Mouse (Mus musculus): ENCODE measurements around the gene Fbxw9. TPM values are rescaled to one million over a fixed set of nuclear protein-coding genes. Genes with fewer than 3 reads are reported as not detected.
"Not testable (repeated sequence)": the region's sequence is repeated elsewhere in the genome, so short reads cannot be mapped to it uniquely, and the experiment has no call there.

Fbxw9 gene
- polyA plus RNA-seq, 1 experiment: 4.1 TPM

- Histone ChIP-seq H3K27ac (replicated peaks; ENCODE audit: low read depth, low read length) (no peak within 1 kb of the TSS), H3K4me3 (ENCODE audit: insufficient read depth, low read depth, low read length) (no peak within 1 kb of the TSS), H3K4me1 (ENCODE audit: control insufficient read depth, insufficient read depth, insufficient read length, low read length) (peaks cover 2% of the 10 kb centered on the region; the same call in 1 of the 2 replicates)
Measured at GRCm38 (mm10) chr8:85067982-85068381, 8.1 kb downstream of the Fbxw9 start, which contains the start of gene Gm5741. Gene Gm5741 (minus strand): TSS chr8:85067982.

DNA sequence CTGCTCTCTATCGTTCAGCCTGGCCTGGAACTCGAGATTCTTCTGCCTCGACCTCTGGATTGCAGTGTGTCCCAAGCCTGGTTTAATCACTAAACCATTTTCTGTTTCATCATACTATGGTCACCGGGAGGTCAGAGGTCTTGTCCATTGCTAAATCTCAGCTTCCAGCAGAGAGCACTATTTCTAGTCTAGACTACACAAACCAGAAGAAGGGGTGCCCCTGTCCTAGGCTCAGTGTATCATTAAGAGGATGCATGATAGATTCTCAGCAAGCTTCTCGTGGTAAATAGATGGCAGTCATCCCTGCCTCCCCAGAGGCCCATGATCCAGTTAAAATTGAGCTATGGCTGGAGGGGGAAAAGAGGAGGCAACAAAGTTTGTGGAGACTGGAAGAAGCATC is 11.2 kb downstream of the Fbxw9 start:
- Histone ChIP-seq H3K27ac (replicated peaks; ENCODE audit: low read depth, low read length) (peak overlapping the region; percentile 56; the same call in 1 of the 2 replicates), H3K4me3 (ENCODE audit: insufficient read depth, low read depth, low read length) (peak overlapping the region; percentile 95), H3K4me1 (ENCODE audit: control insufficient read depth, insufficient read depth, insufficient read length, low read length) (peaks cover 2% of the 10 kb centered on the region; the same call in 1 of the 2 replicates)

DNA sequence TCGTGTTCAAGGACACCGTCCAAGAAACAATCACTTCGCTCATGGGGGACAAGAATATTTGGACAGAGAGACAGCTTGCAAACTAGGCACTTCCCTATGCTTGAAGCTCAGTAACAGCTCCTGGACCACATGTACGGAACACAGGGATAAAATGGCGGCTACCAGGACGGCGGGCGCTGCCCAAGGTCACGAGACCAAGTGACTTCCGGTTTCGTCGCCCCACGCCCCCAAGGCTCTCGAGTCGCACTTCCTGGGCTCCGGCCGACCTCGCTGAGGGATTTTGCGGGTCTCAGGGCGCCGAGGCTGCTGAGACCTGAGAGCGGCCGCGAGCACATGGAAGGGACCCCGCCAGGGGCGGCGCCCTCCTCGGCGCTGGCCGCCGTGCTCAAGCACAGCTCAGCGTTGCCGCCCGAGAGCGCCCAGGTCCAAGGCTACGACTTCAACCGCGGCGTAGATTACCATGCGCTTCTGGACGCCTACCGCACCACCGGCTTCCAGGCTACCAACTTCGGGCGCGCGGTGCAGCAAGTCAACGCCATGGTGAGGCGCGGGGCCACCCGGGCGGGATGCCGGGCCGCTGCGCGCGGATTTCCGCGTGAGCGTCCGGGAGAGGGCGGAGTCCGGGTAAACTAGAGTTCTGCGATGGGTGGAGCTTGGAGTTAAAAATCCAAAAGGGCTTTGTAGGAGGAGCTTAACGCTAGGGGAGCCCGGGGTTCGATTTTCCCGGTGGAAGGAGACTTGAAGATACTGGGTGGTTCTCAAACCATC is 11.8 kb downstream of the Fbxw9 start, which contains the start of gene Dhps:
Dhps (plus strand) TSS at position 244 of the 768 bp plus-strand sequence.
- H3K4me3 ChIP-seq (ENCODE audit: insufficient read depth, low read depth, low read length): peak within 1 kb of the TSS; percentile 95
- H3K27ac ChIP-seq (replicated peaks; ENCODE audit: low read depth, low read length): peak within 1 kb of the TSS; percentile 93

DNA sequence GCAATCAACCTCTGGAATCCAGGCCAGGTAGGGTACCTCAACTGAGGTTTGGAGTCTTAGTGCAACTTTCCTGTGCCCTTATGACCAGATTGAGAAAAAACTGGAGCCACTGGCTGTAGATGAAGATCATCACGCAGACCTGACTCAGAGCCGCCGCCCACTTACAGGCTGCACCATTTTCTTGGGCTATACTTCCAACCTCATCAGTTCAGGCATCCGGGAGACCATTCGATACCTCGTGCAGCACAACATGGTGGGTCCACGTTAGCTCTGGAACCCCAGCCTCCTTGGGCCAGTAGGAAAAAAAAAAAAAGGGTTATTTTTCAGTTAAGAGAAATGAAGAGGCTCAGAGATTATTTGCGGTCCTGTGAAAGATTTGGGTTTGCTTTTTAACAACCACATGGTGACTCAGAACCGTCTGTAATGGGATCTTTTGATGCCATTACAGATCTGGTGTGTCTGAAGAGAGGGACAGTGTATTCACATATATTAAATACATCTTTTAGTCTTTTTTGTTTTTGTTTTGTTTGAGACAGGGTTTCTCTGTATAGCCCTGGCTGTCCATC is 12.6 kb downstream of the Fbxw9 start:
- peaks cover 2% of the 10 kb centered on the region; the same call in 1 of the 2 replicates for H3K4me1 ChIP-seq (ENCODE audit: control insufficient read depth, insufficient read depth, insufficient read length, low read length)
- H3K4me3 ChIP-seq (ENCODE audit: insufficient read depth, low read depth, low read length): peak overlapping the region; percentile 95

More for the DNA sequence above, 11.8 kb downstream of the Fbxw9 start, which contains the start of gene Dhps:
- H3K4me1 ChIP-seq (ENCODE audit: control insufficient read depth, insufficient read depth, insufficient read length, low read length): peaks cover 2% of the 10 kb centered on the region; the same call in 1 of the 2 replicates

GRCm38 (mm10) chr8:85073041-85073612 is 13.3 kb downstream of the Fbxw9 start:
- Histone ChIP-seq H3K4me1 (ENCODE audit: control insufficient read depth, insufficient read depth, insufficient read length, low read length) (peaks cover 2% of the 10 kb centered on the region; the same call in 1 of the 2 replicates), H3K4me3 (ENCODE audit: insufficient read depth, low read depth, low read length) (no peak overlapping the region), H3K27ac (replicated peaks; ENCODE audit: low read depth, low read length) (no peak overlapping the region)

More for the DNA sequence above, 12.6 kb downstream of the Fbxw9 start:
- H3K27ac ChIP-seq (replicated peaks; ENCODE audit: low read depth, low read length): peak overlapping the region; percentile 44; the same call in 1 of the 2 replicates

DNA sequence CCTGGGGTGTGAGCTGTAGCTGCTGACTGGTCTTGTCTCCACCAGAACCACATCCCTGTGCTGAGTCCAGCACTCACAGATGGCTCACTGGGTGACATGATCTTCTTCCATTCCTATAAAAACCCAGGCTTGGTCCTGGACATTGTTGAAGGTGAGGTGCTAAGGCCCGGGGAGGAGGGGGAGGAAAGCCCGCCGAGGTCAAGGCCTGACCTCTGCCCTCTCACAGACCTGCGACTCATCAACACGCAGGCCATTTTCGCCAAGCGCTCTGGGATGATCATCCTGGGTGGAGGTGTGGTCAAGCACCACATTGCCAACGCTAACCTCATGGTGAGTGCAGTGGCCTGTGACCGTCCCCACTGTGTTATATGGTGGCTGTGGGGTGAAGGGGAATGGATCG is 14.3 kb downstream of the Fbxw9 start:
- no peak overlapping the region for H3K4me3 ChIP-seq (ENCODE audit: insufficient read depth, low read depth, low read length)
- H3K4me1 ChIP-seq (ENCODE audit: control insufficient read depth, insufficient read depth, insufficient read length, low read length): peaks cover 2% of the 10 kb centered on the region; the same call in 1 of the 2 replicates
- no peak overlapping the region for H3K27ac ChIP-seq (replicated peaks; ENCODE audit: low read depth, low read length)

DNA sequence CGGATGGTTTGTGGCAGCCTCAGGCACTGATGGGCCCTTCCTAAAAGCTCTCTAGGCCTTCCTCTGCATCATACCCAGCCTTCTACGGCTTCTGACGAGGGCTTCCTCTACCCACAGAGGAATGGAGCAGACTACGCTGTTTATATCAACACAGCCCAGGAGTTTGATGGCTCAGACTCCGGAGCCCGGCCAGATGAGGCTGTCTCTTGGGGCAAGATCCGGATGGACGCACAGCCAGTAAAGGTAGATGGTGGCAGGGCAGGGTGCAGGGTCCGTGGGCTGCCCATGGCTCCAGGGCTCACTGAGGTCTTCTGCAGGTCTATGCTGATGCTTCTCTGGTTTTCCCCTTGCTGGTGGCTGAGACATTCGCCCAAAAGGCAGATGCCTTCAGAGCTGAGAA is 14.8 kb downstream of the Fbxw9 start:
- Histone ChIP-seq H3K27ac (replicated peaks; ENCODE audit: low read depth, low read length) (no peak overlapping the region), H3K4me1 (ENCODE audit: control insufficient read depth, insufficient read depth, insufficient read length, low read length) (peaks cover 2% of the 10 kb centered on the region; the same call in 1 of the 2 replicates), H3K4me3 (ENCODE audit: insufficient read depth, low read depth, low read length) (no peak overlapping the region)

GRCm38 (mm10) chr8:85076001-85076400 is 16.1 kb downstream of the Fbxw9 start:
- H3K27ac ChIP-seq (replicated peaks; ENCODE audit: low read depth, low read length): no peak overlapping the region
- 0 out of 2 replicates have a peak, but pooled peaks cover under 1% of the 10 kb centered on the region for H3K4me1 ChIP-seq (ENCODE audit: control insufficient read depth, insufficient read depth, insufficient read length, low read length)
- no peak overlapping the region for H3K4me3 ChIP-seq (ENCODE audit: insufficient read depth, low read depth, low read length)

DNA sequence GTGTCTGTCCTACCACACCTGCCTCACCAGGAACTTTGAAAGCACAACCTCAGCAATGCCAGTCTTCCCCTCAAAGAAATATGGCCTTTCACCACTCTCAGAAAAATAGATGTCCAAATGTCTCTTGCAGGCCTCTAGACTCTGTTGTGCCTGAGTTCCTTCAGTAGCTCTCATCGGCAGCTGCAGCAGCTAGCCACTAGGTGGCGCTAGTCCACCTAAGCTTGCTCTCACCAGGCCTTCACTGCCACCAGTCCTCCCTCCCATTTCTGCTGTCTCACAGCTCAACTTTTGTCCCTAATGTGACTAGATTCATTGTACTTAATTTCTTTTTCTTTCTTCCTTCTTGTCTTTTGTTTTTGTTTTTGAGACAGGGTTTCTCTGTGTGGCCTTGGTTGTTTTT is 17.1 kb downstream of the Fbxw9 start:
- H3K27ac ChIP-seq (replicated peaks; ENCODE audit: low read depth, low read length): no peak overlapping the region
- no peaks in the 10 kb centered on the region for H3K4me1 ChIP-seq (ENCODE audit: control insufficient read depth, insufficient read depth, insufficient read length, low read length)
- H3K4me3 ChIP-seq (ENCODE audit: insufficient read depth, low read depth, low read length): no peak overlapping the region

DNA sequence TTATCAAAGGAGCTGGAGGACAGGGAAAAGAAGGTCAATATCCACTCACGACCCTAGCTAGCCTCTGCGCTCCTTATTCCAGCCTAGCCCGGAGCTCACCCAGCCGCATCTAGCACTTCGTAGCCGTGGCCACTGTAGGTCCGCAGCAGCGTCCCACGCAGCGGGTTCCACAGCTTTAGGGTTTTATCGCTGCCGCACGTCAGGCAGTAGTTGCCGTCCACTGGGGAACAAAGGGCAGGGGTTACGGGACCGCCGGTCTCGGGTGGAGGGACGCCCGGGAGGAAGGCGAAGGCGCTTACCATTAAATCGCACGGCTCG is 20.3 kb downstream of the Fbxw9 start:
- no peaks in the 10 kb centered on the region for H3K4me1 ChIP-seq (ENCODE audit: control insufficient read depth, insufficient read depth, insufficient read length, low read length)
- peak overlapping the region; percentile 99 for H3K4me3 ChIP-seq (ENCODE audit: insufficient read depth, low read depth, low read length)
- H3K27ac ChIP-seq (replicated peaks; ENCODE audit: low read depth, low read length): peak overlapping the region; percentile 96

DNA sequence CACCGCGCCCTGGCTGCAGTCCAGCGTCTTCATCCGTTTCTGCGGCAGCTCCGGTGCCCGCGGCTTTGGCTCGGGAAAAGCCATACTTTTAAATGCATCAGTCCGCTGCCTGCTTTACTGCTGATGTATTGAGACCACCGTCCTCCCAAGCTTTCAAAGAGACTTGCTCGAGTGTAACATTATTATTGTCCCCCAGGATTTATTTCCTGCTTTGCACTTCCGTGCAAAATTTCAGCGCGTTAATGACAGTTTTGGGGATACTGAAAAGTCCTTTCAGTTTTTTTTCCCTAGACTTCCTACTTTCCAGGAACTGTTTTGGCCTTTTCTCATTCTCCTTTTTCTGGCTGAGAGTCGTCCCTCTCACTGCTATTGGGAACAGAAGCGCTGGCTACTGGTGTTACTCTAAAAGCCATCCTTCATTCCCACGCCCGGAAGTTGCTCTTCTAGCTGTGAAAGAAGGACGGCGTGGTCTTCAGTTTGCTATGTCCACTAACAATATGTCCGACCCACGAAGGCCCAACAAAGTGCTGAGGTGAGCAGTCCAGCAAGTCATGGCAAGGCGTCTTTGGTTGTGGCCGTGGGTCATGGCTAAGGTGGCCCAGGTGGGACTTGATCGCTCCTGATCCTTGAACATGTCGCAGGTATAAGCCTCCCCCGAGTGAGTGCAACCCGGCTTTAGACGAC is 20.8 kb downstream of the Fbxw9 start, which contains the start of gene Wdr83os:
Wdr83os (plus strand) TSS at position 209 of the 684 bp plus-strand sequence.
- H3K4me1 ChIP-seq (ENCODE audit: control insufficient read depth, insufficient read depth, insufficient read length, low read length): no peaks in the 10 kb centered on the region
- H3K27ac ChIP-seq (replicated peaks; ENCODE audit: low read depth, low read length): peak within 1 kb of the TSS; percentile 96
- peak within 1 kb of the TSS; percentile 99 for H3K4me3 ChIP-seq (ENCODE audit: insufficient read depth, low read depth, low read length)

DNA sequence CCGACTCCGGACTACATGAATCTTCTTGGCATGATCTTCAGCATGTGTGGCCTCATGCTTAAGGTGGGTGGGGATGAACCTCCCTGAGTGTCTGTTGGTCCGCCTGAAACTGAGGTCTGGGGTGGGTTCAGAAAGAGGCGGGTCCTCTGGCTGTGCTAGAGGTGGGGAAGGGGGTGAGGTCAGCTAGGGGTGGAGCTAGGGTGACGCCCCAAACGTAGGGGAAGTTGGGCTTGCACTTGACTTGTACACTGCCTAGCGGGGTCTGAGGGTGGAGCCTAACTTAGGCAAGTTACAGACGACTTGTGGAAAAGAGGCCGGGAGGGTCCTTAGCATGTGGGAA is 21.3 kb downstream of the Fbxw9 start, which contains the start of gene Wdr83:
Wdr83 (minus strand) TSS at position 91 of the 340 bp plus-strand sequence.
- peak within 1 kb of the TSS; percentile 99 for H3K4me3 ChIP-seq (ENCODE audit: insufficient read depth, low read depth, low read length)
- peak within 1 kb of the TSS; percentile 96 for H3K27ac ChIP-seq (replicated peaks; ENCODE audit: low read depth, low read length)
- H3K4me1 ChIP-seq (ENCODE audit: control insufficient read depth, insufficient read depth, insufficient read length, low read length): no peaks in the 10 kb centered on the region

GRCm38 (mm10) chr8:85082169-85082568 is 22.3 kb downstream of the Fbxw9 start:
- H3K4me3 ChIP-seq (ENCODE audit: insufficient read depth, low read depth, low read length); H3K4me1 ChIP-seq (ENCODE audit: control insufficient read depth, insufficient read depth, insufficient read length, low read length); H3K27ac ChIP-seq (replicated peaks; ENCODE audit: low read depth, low read length): not testable (repeated sequence)

- Histone ChIP-seq H3K4me1 (ENCODE audit: control insufficient read depth, insufficient read depth, insufficient read length, low read length) (no peaks in the 10 kb centered on the region), H3K27ac (replicated peaks; ENCODE audit: low read depth, low read length) (peak within 1 kb of the TSS; percentile 18; the same call in 1 of the 2 replicates), H3K4me3 (ENCODE audit: insufficient read depth, low read depth, low read length) (peak within 1 kb of the TSS; percentile 79)
Measured at GRCm38 (mm10) chr8:85083108-85083813, 23.4 kb downstream of the Fbxw9 start, which contains the start of gene Man2b1. Gene Man2b1 (plus strand): TSS chr8:85083270.
